Mouse (Mus musculus): ENCODE measurements at regions not wholly inside any gene's neighbourhood (a gene's known extent, or its start where the extent isn't known, plus 50 kb on each side); places are given as distances from the start of the nearest gene placed in this dataset.

DNA sequence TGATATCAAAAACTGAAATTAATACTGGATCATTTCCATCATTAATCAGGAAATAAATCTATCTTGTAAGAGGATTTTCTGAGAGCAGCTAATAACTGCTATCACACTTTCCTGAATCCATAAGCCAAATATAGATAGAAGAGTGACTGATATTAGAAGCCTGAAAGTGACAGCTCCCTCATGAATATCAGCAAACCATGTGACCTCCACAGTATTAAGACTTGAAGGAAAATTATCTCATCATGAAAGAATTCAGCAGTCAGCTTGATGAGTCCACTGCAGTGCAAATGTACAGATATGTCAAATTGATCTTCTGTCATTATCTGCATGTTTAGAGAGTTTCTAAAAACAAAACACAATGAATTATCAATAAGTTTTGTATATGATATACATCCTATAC lies 69.7 kb upstream of the Ppp1r3a start:
- TF ChIP-seq CTCF (IDR thresholded peaks at IDR 0.05), result no peak
- no peak for TF ChIP-seq POLR2A (IDR thresholded peaks at IDR 0.05; ENCODE audit: insufficient read depth, low read depth, low read length)
- TF ChIP-seq EP300 (IDR thresholded peaks at IDR 0.05; ENCODE audit: insufficient read depth, low read depth, low read length), result no peak

All from heart, adult 2 months (tissue).